Mouse (Mus musculus): ENCODE measurements around the gene Psmd8. TPM values are rescaled to one million over a fixed set of nuclear protein-coding genes. Genes with fewer than 3 reads are reported as not detected.

Gene Psmd8
- polyA plus RNA-seq, 1 experiment: 178 TPM

DNA sequence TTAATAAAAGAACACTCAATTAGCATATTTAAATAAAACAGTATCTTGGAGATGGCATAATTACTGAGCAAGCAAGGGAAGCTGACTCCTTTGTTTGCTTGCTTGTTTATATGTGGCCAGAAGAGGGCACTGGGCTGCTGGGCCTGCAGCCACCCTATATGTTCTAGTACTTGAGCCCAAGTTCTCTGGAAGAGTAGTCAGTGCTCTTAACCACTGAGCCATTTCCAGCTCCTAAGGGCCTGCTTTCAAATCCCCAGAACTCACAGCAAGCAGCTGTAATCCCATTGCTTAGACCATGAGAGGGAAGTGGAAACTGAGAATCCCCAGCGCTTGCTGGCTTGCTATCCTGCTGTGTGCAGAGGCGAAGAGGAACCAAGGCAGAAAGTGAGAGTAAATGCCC lies 51.8 kb downstream of the Psmd8 start:
- Histone ChIP-seq H3K36me3 (ENCODE audit: control insufficient read depth, insufficient read depth, low read length) (no peaks in the 10 kb centered on the region), H3K4me3 (ENCODE audit: insufficient read depth, low read depth, low read length) (no peak overlapping the region), H3K27ac (ENCODE audit: insufficient read depth, low read depth, low read length) (no peak overlapping the region), H3K27me3 (replicated peaks; ENCODE audit: control insufficient read depth, insufficient read depth, low read length) (no peaks in the 10 kb centered on the region), H3K4me1 (ENCODE audit: control insufficient read depth, insufficient read depth, low read length) (no peaks in the 10 kb centered on the region)
- WGBS: 91% methylated on average over 2 of the region's 2 CpGs
- DNase-seq: peak; percentile 23
- TF ChIP-seq CTCF (conservative IDR thresholded peaks at IDR 0.05; ENCODE audit: insufficient read depth, insufficient read length, low read depth, low read length) (peak; percentile 58), POLR2A (IDR thresholded peaks at IDR 0.05; ENCODE audit: low read depth, low read length) (no peak)

DNA sequence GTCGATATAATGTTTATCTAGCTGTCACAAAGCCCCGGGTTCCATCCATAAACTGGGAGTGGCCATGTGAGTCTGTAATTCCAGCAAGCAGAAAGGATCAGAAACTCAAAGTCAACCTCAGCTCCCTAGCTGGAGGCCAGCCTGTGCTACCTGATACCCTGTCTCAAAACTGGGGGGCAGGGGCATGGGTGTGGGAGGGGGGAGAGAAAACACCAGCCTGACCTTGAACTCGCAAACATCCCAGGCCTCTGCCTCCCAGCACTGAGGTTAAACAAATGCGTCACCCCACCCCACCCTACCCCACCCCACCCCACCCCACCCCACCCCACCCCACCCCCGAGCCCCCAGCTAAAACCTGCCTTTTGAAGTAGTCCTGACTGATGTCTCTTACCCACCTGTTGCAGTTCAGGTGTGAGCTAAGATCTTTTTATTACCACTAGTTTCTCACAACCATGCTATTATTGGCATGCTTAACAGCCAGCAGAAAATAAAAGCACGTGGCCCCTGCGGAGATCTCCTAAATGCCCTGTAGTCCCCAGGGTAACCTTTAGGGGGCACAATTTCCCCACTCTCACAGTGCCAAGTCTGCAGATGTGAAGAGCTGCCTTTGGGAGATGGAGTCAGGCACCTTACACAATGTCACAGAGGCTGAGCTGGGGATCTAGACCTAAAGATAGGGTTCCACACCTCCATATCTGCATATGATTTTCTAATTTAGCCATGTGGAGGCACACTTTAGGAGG lies 54.2 kb downstream of the Psmd8 start:
- WGBS: 18% methylated on average over 7 of the region's 7 CpGs
- Histone ChIP-seq H3K27ac (ENCODE audit: insufficient read depth, low read depth, low read length) (no peak overlapping the region), H3K36me3 (ENCODE audit: control insufficient read depth, insufficient read depth, low read length) (no peaks in the 10 kb centered on the region), H3K4me1 (ENCODE audit: control insufficient read depth, insufficient read depth, low read length) (no peaks in the 10 kb centered on the region), H3K27me3 (replicated peaks; ENCODE audit: control insufficient read depth, insufficient read depth, low read length) (no peaks in the 10 kb centered on the region), H3K4me3 (ENCODE audit: insufficient read depth, low read depth, low read length) (no peak overlapping the region)
- DNase-seq: peak; percentile 75
- no peak for TF ChIP-seq POLR2A (IDR thresholded peaks at IDR 0.05; ENCODE audit: low read depth, low read length)
- TF ChIP-seq CTCF (conservative IDR thresholded peaks at IDR 0.05; ENCODE audit: insufficient read depth, insufficient read length, low read depth, low read length): peak; percentile 80

DNA sequence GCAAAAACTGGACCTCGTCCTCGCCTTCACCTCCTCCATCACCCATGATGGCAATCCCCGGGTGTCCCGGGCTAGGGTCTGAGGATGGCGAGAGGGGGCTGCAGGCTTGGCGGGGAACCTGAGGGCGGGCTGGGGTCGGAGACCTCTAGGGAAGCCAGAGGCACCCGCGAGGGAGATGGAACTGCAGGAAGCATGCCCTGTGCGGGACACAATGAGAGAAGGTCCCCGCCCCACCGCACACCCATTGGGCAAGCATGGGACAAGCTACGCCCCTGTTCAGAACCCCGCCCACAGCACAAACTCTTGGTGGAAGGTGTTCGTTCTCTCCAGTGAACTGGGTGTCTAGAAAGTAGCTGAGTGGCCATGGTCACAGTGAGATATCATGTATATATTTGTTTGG lies 55.5 kb downstream of the Psmd8 start, which contains the start of gene Ryr1:
Gene Ryr1 (minus strand): TSS at position 210 of the 400 bp plus-strand sequence.
- H3K4me1 ChIP-seq (ENCODE audit: control insufficient read depth, insufficient read depth, low read length): no peaks in the 10 kb centered on the region
- WGBS: 3% methylated on average over 16 of the region's 16 CpGs
- no peak within 1 kb of the TSS for H3K27ac ChIP-seq (ENCODE audit: insufficient read depth, low read depth, low read length)
- TF ChIP-seq CTCF (conservative IDR thresholded peaks at IDR 0.05; ENCODE audit: insufficient read depth, insufficient read length, low read depth, low read length) (no peak), POLR2A (IDR thresholded peaks at IDR 0.05; ENCODE audit: low read depth, low read length) (no peak)
- DNase-seq: peak; percentile 46
- no peak within 1 kb of the TSS for H3K4me3 ChIP-seq (ENCODE audit: insufficient read depth, low read depth, low read length)
- H3K36me3 ChIP-seq (ENCODE audit: control insufficient read depth, insufficient read depth, low read length): no peaks in the 10 kb centered on the region
- H3K27me3 ChIP-seq (replicated peaks; ENCODE audit: control insufficient read depth, insufficient read depth, low read length): no peaks in the 10 kb centered on the region

Other genes with a start within 250 kb of the Psmd8 start
- 340 and 367 TPM in 2 replicates for gene Actn4, start 218.4 kb downstream of the Psmd8 start, polyA plus RNA-seq (2012; rRNA removed)
- 321 and 343 TPM in 2 replicates for gene Eif3k, start 198.8 kb downstream of the Psmd8 start, polyA plus RNA-seq (2012; rRNA removed)
- gene Map4k1, start 198.7 kb downstream of the Psmd8 start, polyA plus RNA-seq (2012; rRNA removed): 2.3 and 6.2 TPM in 2 replicates
- gene Ryr1, start 55.5 kb downstream of the Psmd8 start, polyA plus RNA-seq (2012; rRNA removed): 0.01 and 3.0 TPM in 2 replicates
- 1.9 and 2.7 TPM in 2 replicates for gene Rasgrp4, start 45.9 kb downstream of the Psmd8 start, polyA plus RNA-seq (2012; rRNA removed)
- gene Fam98c, start 24.5 kb downstream of the Psmd8 start, polyA plus RNA-seq (2012; rRNA removed): 31.4 and 35.8 TPM in 2 replicates
- 0.38 and 0.94 TPM in 2 replicates for gene Ggn, start 10.5 kb downstream of the Psmd8 start, polyA plus RNA-seq (2012; rRNA removed)
- gene Spred3, start 10.3 kb downstream of the Psmd8 start, polyA plus RNA-seq (2012; rRNA removed): 1.8 and 2.6 TPM in 2 replicates
- gene Catsperg1, start 33.3 kb upstream of the Psmd8 start, polyA plus RNA-seq (2012; rRNA removed): 0.86 and 1.1 TPM in 2 replicates
- gene Kcnk6, start 51.8 kb upstream of the Psmd8 start, polyA plus RNA-seq (2012; rRNA removed): 4.4 and 5.6 TPM in 2 replicates
- 179 and 207 TPM in 2 replicates for gene Yif1b, start 57.6 kb upstream of the Psmd8 start, polyA plus RNA-seq (2012; rRNA removed)
- 4.6 and 7.2 TPM in 2 replicates for gene 2200002D01Rik, start 67.8 kb upstream of the Psmd8 start, polyA plus RNA-seq (2012; rRNA removed)
- 421 and 474 TPM in 2 replicates for gene Spint2, start 101.2 kb upstream of the Psmd8 start, polyA plus RNA-seq (2012; rRNA removed)
- gene Ppp1r14a, start 108.6 kb upstream of the Psmd8 start, polyA plus RNA-seq (2012; rRNA removed): 12.3 and 16.1 TPM in 2 replicates
- 0.07 and 0.11 TPM in 2 replicates for gene Dpf1, start 123.2 kb upstream of the Psmd8 start, polyA plus RNA-seq (2012; rRNA removed)